Mouse (Mus musculus) ES-Bruce4 (cell line): ENCODE results near the gene Gja4. TPM values are rescaled to one million over a fixed set of nuclear protein-coding genes. Genes with fewer than 3 reads are reported as not detected.

Experiments
- H3K27ac ChIP-seq: 2 replicates; pipeline ENCODE4 v1.5.1; 2012; ENCODE audit warnings: low read length, inconsistent platforms; ENCODE audit not compliant: insufficient read depth
- H3K27me3 ChIP-seq: 2 replicates; pipeline ENCODE4 v1.6.1; 2012; ENCODE audit warnings: mild to moderate bottlenecking, low read length, inconsistent platforms; ENCODE audit not compliant: control insufficient read depth, poor library complexity, insufficient read depth, severe bottlenecking
- H3K36me3 ChIP-seq: 2 replicates; pipeline ENCODE4 v1.6.1; 2012; ENCODE audit warnings: inconsistent platforms, mild to moderate bottlenecking, low read length, moderate library complexity; ENCODE audit not compliant: control insufficient read depth, poor library complexity, insufficient read depth, severe bottlenecking
- H3K4me1 ChIP-seq: one replicate; pipeline ENCODE4 v1.8.1; 2011; ENCODE audit warnings: low read length; ENCODE audit not compliant: control insufficient read depth, insufficient read depth
- H3K4me3 ChIP-seq: 2 replicates; pipeline ENCODE4 v1.5.1; 2011; ENCODE audit warnings: low read depth, mild to moderate bottlenecking, low read length
- H3K9ac ChIP-seq: 2 replicates; pipeline ENCODE4 v1.6.1; 2012; ENCODE audit warnings: low read depth, mild to moderate bottlenecking, inconsistent platforms; ENCODE audit not compliant: poor library complexity, severe bottlenecking
- H3K9me3 ChIP-seq: replicated peaks from 2 replicates; pipeline ENCODE4 v1.6.1; 2012; ENCODE audit warnings: mild to moderate bottlenecking, low read length, inconsistent platforms; ENCODE audit not compliant: control insufficient read depth, poor library complexity, insufficient read depth, severe bottlenecking
- CTCF ChIP-seq: IDR thresholded peaks from one replicate; pipeline ENCODE4 v1.8.1; 2011; ENCODE audit warnings: low read depth, low read length
- EP300 ChIP-seq: IDR thresholded peaks from 2 replicates; pipeline ENCODE4 v1.6.1; 2011; ENCODE audit warnings: low read depth, low read length; ENCODE audit not compliant: insufficient read depth
- POLR2A ChIP-seq: IDR thresholded peaks from one replicate; pipeline ENCODE4 v1.8.1; 2011; ENCODE audit warnings: low read length; ENCODE audit not compliant: insufficient read depth
- polyA plus RNA-seq: library from polyadenylated mRNA; stranded (reverse); fragments of >200 nt; gene quantifications from 2 replicates; pipeline ENCODE4 v1.2.4, GENCODE M21; 2011; ENCODE audit warnings: low read depth; ENCODE audit not compliant: missing spikeins, insufficient read depth, insufficient read length

The Gja4 gene
- polyA plus RNA-seq, 1 experiment = 1.4 TPM

GRCm38 (mm10) chr4:127286907-127287306 lies 26.9 kb downstream of the Gja4 start:
- H3K9ac ChIP-seq = no peak overlapping the region
- no peak overlapping the region for H3K27ac ChIP-seq
- no peaks in the 10 kb centered on the region for H3K27me3 ChIP-seq
- no peak overlapping the region for H3K4me3 ChIP-seq
- H3K9me3 ChIP-seq = no peaks in the 10 kb centered on the region
- no peaks in the 10 kb centered on the region for H3K36me3 ChIP-seq
- no peaks in the 10 kb centered on the region for H3K4me1 ChIP-seq
- TF ChIP-seq POLR2A (no peak), CTCF (no peak), EP300 (no peak)

- Histone ChIP-seq H3K9ac (no peak overlapping the region), H3K27me3 (no peaks in the 10 kb centered on the region), H3K4me1 (no peaks in the 10 kb centered on the region), H3K36me3 (no peaks in the 10 kb centered on the region), H3K4me3 (no peak overlapping the region), H3K9me3 (no peaks in the 10 kb centered on the region), H3K27ac (no peak overlapping the region)
- TF ChIP-seq EP300 (no peak), CTCF (no peak), POLR2A (no peak)
These were observed 34.6 kb downstream of the Gja4 start for GRCm38 (mm10) chr4:127279241-127279640.

GRCm38 (mm10) chr4:127278451-127279001 lies 35.3 kb downstream of the Gja4 start:
- H3K9me3 ChIP-seq = no peaks in the 10 kb centered on the region
- H3K27ac ChIP-seq = no peak overlapping the region
- H3K4me3 ChIP-seq = no peak overlapping the region
- TF ChIP-seq CTCF = no peak
- no peak for TF ChIP-seq EP300
- no peak for TF ChIP-seq POLR2A
- H3K36me3 ChIP-seq = no peaks in the 10 kb centered on the region
- H3K9ac ChIP-seq = no peak overlapping the region
- no peaks in the 10 kb centered on the region for H3K27me3 ChIP-seq
- H3K4me1 ChIP-seq = no peaks in the 10 kb centered on the region

- Histone ChIP-seq H3K27me3 (no peaks in the 10 kb centered on the region), H3K4me1 (no peaks in the 10 kb centered on the region), H3K9me3 (no peaks in the 10 kb centered on the region), H3K36me3 (no peaks in the 10 kb centered on the region), H3K27ac (no peak overlapping the region), H3K9ac (no peak overlapping the region), H3K4me3 (no peak overlapping the region)
- TF ChIP-seq CTCF (no peak), EP300 (no peak), POLR2A (no peak)
These were observed 49.7 kb downstream of the Gja4 start for GRCm38 (mm10) chr4:127264183-127264554.

GRCm38 (mm10) chr4:127263438-127264182 lies 50.2 kb downstream of the Gja4 start:
- no peaks in the 10 kb centered on the region for H3K36me3 ChIP-seq
- H3K27me3 ChIP-seq = no peaks in the 10 kb centered on the region
- no peaks in the 10 kb centered on the region for H3K4me1 ChIP-seq
- H3K9ac ChIP-seq = no peak overlapping the region
- no peaks in the 10 kb centered on the region for H3K9me3 ChIP-seq
- no peak for TF ChIP-seq POLR2A
- no peak for TF ChIP-seq CTCF
- no peak for TF ChIP-seq EP300
- no peak overlapping the region for H3K27ac ChIP-seq
- no peak overlapping the region for H3K4me3 ChIP-seq

- no peaks in the 10 kb centered on the region for H3K4me1 ChIP-seq
- H3K4me3 ChIP-seq = no peak overlapping the region
- no peaks in the 10 kb centered on the region for H3K9me3 ChIP-seq
- H3K27me3 ChIP-seq = no peaks in the 10 kb centered on the region
- H3K27ac ChIP-seq = no peak overlapping the region
- TF ChIP-seq POLR2A = no peak
- no peak for TF ChIP-seq EP300
- TF ChIP-seq CTCF = no peak
- H3K9ac ChIP-seq = no peak overlapping the region
- H3K36me3 ChIP-seq = no peaks in the 10 kb centered on the region
These were observed 52.2 kb downstream of the Gja4 start for GRCm38 (mm10) chr4:127261601-127262000.

Other genes starting within 250 kb of the Gja4 start
- 32.6 and 33.7 TPM in 2 replicates for gene Zmym6, start 236.7 kb downstream of the Gja4 start, polyA plus RNA-seq
- gene Tmem35b, start 190.3 kb downstream of the Gja4 start, polyA plus RNA-seq = 9.0 and 10.0 TPM in 2 replicates
- 7.4 and 9.5 TPM in 2 replicates for gene Dlgap3, start 144.8 kb downstream of the Gja4 start, polyA plus RNA-seq
- gene Smim12, start 70.3 kb downstream of the Gja4 start, polyA plus RNA-seq = 26.6 and 28.8 TPM in 2 replicates
- 57.2 and 66.7 TPM in 2 replicates for gene Gjb3, start 16.8 kb upstream of the Gja4 start, polyA plus RNA-seq
- 2.1 and 2.6 TPM in 2 replicates for gene Gjb4, start 40.0 kb upstream of the Gja4 start, polyA plus RNA-seq
- 15.9 and 16.5 TPM in 2 replicates for gene Gjb5, start 44.1 kb upstream of the Gja4 start, polyA plus RNA-seq